Mouse (Mus musculus) liver, embryonic 14.5 days (tissue): Measurements from ENCODE around the gene Dll4.

ENCODE experiments used
- CTCF ChIP-seq: IDR thresholded peaks from 2 replicates; pipeline ENCODE4 v1.5.1; 2016; ENCODE audit warnings: antibody characterized with exemption, low read depth, control low read depth
- EP300 ChIP-seq: IDR thresholded peaks from 2 replicates; pipeline ENCODE4 v1.6.1; 2016; ENCODE audit warnings: antibody characterized with exemption, low read depth

DNA sequence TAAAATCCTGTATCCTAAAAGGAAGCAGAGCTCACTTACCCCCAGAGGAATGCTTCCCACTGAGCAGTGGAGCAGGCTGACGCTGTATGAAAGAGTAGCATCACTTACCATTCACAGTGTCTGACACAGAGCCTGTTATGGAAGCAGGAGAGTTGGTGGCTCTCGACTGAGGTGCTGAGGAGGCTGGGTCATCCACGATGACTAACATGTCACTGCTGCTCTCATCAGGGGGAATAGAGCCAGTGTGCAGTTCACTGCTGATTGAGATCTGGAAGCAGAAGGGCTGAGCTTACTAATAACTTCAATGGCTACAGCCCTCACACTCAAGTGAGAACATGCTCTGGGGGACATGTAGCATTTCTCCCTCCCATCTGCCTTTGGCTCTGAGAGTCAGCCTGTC, 53.9 kb downstream of the Dll4 start:
- no peak for TF ChIP-seq EP300
- TF ChIP-seq CTCF, result no peak
